Mouse (Mus musculus): ENCODE results near the gene Hsd11b2.
A peak's percentile ranks its signal among the peaks of the same experiment; 100 is the strongest.

Hsd11b2 gene

DNA sequence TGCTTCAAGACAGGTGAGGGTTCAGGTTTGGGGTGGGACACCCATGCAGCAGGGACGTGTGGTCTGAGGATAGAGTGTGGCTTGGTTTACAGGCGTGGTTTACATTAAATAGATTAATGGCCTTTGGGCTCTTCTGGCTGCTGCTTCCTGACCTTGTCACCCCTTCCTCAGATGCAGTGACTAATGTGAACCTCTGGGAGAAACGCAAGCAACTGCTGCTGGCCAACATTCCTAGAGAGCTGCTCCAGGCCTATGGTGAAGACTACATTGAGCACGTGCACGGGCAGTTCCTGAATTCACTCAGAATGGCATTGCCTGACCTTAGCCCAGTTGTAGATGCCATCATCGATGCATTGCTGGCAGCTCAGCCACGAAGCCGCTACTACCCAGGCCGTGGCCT, 4.3 kb downstream of the Hsd11b2 start:
- DNase-seq (ENCODE audit: low read depth, low spot score), result no peak

DNA sequence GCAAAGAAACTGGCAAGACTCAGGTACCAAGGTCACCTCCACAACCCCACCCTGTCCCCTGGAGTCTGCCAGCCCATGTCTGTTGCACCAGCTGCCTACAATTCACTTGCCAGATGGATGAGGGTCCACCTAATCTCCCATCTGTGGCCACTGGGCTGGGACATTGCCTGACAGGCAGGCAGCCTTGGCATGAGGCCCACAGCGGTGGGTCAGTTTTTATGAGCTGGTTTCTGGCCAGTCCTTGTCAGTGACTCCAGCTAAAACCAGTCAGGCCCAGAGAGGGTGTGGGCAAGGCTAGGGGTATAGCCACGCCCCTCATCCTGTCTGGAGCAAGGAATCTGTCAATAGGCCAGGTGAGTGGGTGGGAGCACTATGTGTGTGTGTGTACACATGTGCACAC, 8.6 kb downstream of the Hsd11b2 start:
- DNase-seq (ENCODE audit: low read depth, low spot score), result no peak

DNA sequence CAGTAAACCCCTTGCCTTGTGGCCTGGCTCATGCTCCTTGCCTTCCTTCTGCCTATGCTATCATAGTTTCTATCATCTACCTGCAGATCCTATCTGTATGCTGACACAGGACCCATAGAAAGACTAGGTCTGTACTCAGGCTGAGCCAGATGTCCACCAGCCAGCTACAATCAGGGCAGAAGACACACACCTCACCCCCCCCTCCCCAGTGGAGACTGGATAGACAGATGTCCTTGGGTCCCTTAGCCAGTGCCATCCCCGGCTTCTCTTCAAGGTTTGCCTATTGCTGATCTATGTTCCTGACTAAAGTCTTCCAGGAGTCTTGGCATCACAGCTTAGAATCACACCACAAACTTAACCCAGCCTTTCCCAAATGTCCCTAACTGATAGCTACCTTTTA, 9.7 kb downstream of the Hsd11b2 start:
- DNase-seq (ENCODE audit: low read depth, low spot score), result no peak

DNA sequence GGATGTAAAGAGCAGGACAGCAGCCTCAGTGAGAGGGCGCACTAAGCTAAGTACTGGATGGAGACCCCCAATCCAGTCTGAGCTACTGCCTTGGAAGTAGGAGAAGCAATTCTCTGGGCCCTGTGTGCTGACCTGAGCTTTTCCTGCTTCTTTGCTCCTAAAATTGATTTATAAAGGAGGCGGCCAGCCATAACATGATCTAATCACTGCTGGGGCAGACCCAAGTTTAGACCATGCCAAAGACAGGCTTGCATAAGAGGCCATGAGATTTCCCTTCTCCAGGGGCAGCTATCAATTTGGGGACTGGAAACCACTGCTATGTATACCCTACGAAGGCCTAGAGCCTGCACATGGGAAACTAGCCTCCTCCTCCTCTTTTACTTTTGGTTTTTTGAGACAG, 10.7 kb downstream of the Hsd11b2 start:
- DNase-seq (ENCODE audit: low read depth, low spot score), result no peak

GRCm38 (mm10) chr8:105531774-105532173, 13.2 kb downstream of the Hsd11b2 start:
- DNase-seq (ENCODE audit: low read depth, low spot score), result no peak

DNA sequence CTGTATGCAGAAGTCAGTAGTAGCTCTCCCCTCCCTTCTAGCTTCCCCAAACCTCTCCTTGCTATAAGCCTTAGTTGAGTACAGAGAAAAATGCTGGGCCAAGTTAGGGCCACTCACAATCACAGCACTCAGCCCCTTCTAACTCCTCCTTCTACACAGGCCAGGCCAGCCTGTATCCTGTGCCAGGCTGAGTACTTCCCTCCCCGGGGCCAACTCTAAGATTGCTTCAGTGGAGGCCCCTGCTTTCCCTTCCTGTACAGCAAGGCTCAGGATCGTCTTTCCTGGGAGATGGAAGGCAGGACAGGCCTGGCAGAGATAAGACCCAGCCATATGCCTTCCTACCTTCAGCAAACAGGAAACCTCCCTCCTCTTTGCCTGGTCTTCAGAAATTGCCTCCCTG, 14.9 kb downstream of the Hsd11b2 start:
- no peak for DNase-seq (ENCODE audit: low read depth, low spot score)

DNA sequence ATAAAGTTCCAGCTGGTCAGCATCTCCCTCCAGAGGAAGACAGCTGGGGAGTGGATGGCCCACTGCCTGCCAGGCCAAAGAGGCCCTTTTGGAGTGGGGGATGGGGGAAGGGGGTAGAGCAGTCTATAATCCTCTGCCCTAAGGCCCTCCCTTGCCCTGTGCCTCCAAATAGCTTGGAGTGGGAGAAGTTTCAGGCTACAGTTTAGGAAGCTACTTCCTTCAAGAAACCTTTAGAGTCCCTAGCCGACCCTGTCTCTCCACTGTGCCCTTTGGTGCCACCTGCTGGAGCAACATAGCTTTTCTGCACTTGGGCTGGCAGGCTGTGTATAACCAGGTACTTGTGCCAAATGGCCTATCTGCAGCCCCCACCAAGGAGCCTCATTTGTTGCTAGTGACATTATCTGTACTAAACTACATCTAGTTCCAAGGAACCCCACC, 15.4 kb downstream of the Hsd11b2 start:
- DNase-seq (ENCODE audit: low read depth, low spot score), result peak; percentile 28

- DNase-seq (ENCODE audit: low read depth, low spot score), result no peak
Observed at GRCm38 (mm10) chr8:105536546-105536945, 18.0 kb downstream of the Hsd11b2 start.

DNA sequence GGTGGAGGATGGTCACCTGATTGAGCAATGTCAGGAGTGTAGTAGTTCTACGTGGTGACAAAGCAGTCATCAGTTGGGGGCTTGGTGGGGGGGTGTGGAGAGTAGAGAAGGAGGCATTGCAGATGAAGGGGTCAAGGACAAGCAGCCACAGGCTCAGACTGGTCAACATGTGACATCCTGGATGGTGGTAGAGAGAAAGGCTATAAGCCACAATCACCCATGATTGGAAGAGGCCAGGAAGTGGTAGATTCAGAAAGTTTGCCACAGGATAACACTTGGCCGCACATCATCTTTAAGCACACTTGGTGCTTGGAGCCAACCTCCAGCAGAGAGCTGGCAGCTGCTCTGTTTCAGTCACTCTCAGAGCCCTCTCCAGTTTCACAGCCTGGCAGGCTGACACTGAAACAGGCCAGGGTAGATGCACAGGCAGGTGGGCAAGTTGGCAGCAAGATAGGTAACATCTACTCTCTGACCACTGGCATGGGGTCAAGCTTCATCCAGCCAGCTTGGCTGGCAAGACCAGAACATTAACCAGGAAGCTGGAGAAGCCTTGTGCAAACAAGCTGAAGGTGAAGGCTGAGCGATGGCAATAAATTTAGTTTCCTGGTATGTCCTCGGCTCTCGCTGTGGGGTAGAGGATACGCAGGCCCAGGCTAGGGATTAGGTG, 18.6 kb downstream of the Hsd11b2 start:
- no peak for DNase-seq (ENCODE audit: low read depth, low spot score)

GRCm38 (mm10) chr8:105538940-105539339, 20.4 kb downstream of the Hsd11b2 start:
- DNase-seq (ENCODE audit: low read depth, low spot score), result no peak

DNA sequence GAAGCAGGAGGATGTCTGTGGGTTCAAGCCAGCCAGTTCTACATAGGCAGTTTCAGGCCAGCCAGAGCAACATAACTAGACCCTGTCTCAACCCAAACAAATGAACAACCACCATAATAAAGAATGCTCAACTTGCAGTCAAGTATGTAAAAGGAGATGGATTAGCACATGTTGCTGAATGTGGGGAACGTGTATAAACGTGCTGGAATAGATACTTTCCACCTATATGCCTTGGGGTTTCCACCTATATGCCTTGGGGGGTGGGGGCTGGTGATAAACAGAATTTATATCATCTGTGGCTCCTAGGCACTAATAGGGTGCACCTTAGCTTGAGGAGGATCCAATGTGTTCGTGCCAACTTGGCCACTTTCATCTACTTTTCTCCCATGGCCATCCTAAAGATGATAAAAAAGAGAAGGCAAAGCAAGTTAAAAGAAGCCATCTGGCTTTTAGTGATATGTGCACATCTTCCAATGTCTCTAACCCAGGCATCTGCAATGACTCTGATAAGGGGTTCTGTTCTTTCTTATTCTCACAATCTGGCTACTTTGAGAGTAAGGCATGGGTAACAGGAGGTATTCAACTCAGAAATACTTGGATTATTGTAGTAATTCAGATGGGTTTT, 23.6 kb downstream of the Hsd11b2 start:
- DNase-seq (ENCODE audit: low read depth, low spot score), result no peak

DNA sequence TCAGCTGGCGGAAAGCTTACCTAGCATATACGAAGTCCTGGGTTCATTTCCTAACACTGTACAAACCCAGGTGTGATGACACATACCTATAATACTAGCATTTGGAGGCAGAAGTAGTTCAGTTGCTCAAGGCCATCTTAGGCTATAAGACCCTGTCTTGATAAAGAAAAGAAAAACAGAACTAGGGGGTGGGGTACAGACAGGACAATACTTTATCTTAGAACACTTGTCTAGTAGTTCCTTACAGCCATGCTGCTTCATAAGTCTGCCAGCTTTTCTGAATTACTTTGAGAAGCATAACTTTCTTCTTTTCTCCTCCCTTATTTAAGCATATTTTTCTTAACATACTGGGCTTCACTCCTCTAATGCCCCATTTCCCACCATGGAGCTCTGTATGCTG, 24.3 kb downstream of the Hsd11b2 start:
- DNase-seq (ENCODE audit: low read depth, low spot score), result no peak

- no peak for DNase-seq (ENCODE audit: low read depth, low spot score)
Observed at GRCm38 (mm10) chr8:105543703-105544102, 25.1 kb downstream of the Hsd11b2 start.

DNA sequence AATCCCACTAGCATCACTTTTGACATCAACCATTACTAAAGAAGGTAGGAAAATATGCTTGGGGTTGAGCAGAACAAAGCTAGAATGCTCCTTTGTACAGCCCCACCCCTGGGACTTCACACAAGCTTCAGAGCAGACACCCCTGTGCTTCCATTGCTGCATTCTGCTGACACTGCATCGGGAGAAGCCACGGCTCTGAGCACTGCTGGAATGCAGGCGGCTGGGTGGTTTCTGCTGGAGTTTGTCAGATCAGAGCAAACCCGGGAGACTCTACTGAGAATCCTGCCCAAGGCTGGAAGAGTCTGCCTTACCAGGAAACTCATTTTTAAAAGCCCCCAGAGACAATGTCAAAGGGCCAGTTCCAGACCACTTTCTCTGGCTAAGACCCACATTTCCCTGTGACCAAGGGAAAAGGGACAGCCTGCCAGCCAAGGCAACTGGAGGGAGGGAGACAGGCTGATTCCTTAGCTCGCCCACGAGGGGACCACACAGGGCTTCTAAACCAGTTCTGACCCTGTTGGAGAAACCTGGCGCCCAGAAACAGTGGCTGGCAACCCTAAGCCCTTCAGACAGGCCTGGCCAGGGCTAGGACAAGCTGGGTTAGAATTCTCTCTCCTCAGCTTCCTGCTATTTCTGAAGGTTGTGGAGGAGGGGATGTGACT, 26.1 kb downstream of the Hsd11b2 start:
- DNase-seq (ENCODE audit: low read depth, low spot score), result no peak

GRCm38 (mm10) chr8:105545249-105545648, 26.7 kb downstream of the Hsd11b2 start:
- no peak for DNase-seq (ENCODE audit: low read depth, low spot score)

- DNase-seq (ENCODE audit: low read depth, low spot score), result no peak
Observed at GRCm38 (mm10) chr8:105546384-105547350, 28.1 kb downstream of the Hsd11b2 start.

GRCm38 (mm10) chr8:105549506-105549905, 31.0 kb downstream of the Hsd11b2 start:
- no peak for DNase-seq (ENCODE audit: low read depth, low spot score)

DNA sequence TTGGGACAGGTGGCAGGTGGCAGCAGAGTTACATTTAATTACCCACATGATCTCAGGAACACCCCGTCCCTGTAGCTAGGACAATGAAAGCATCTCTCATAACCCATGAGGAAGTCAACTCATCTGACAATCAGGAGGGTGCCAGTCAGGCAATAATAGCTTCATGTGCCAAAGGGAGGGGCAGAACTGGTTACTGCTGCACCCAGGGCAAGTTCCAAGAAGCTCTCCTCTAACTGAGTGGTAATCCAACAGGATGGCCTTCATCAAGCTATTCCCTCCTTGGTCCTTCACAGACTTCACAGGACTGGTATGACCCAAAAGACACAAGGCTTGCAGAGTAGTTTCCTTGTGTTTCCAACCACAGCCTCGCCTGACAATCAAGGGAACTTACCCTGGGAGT, 31.5 kb downstream of the Hsd11b2 start:
- DNase-seq (ENCODE audit: low read depth, low spot score), result no peak

DNA sequence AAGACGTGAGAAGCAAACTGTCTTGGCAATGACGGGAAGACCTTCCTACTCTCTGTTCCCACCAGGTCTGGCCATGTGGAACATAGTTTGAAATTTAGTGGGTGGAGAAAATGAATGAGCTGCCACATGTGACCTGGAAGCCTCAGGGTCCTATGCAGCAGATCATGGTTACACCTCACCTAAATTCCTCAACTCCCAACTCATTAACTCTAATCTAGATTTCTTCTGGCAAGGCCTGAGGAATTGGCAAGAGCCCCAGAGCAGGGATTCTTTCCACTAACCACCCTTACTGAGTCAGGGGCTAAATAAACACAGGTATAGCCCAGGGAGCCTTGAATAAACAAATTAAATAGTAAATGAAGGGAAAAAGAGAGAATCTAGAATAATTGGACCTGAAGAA, 33.5 kb downstream of the Hsd11b2 start:
- DNase-seq (ENCODE audit: low read depth, low spot score), result no peak

DNA sequence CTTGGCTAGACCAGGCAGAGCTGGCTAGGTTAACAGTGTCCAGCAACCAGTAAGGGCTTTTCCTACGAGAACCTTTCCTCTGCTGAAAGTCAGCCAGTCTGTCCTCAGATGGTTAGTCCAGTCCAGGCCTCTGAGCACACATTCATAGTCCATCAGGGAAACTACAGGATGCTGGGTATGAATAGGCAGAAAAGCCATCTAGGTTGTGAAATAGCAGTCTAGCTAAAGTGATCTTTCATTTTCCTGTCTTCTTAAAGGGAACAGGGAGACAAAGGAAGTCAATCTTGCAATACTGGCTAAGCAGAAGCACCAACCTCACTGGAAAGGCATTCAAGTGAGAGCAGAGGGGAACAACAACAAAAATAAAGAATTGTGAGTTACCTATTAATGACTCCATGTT, 34.3 kb downstream of the Hsd11b2 start:
- no peak for DNase-seq (ENCODE audit: low read depth, low spot score)

GRCm38 (mm10) chr8:105554087-105554486, 35.5 kb downstream of the Hsd11b2 start:
- peak; percentile 29 for DNase-seq (ENCODE audit: low read depth, low spot score)

GRCm38 (mm10) chr8:105555230-105555629, 36.7 kb downstream of the Hsd11b2 start:
- peak; percentile 48 for DNase-seq (ENCODE audit: low read depth, low spot score)
